Mouse (Mus musculus): ENCODE data around the gene Map2k5. TPM values are rescaled to one million over a fixed set of nuclear protein-coding genes. Genes with fewer than 3 reads are reported as not detected.
A peak's percentile ranks its signal among the peaks of the same experiment; 100 is the strongest.

Map2k5 gene
- polyA plus RNA-seq, 1 experiment from 2014 or later = 22.8 TPM

- H3K27me3 ChIP-seq (replicated peaks; ENCODE audit: control insufficient read depth, insufficient read depth, low read length) = no peaks in the 10 kb centered on the region
- 64% methylated on average over 7 of the region's 7 CpGs for WGBS
- no peak overlapping the region for H3K9ac ChIP-seq (ENCODE audit: low read depth, low read length)
- ATAC-seq = no peak
- H3K36me3 ChIP-seq (ENCODE audit: control insufficient read depth, insufficient read depth, low read length) = 0 out of 2 replicates have a peak, but pooled peaks cover 5% of the 10 kb centered on the region
- no peak overlapping the region for H3K4me2 ChIP-seq (ENCODE audit: low read depth, low read length)
- H3K9me3 ChIP-seq (ENCODE audit: control insufficient read depth, low read length) = no peaks in the 10 kb centered on the region
- no peak overlapping the region for H3K4me3 ChIP-seq (ENCODE audit: low read length)
- H3K27ac ChIP-seq (ENCODE audit: low read length) = no peak overlapping the region
- H3K4me1 ChIP-seq (ENCODE audit: control insufficient read depth, insufficient read depth, low read length) = no peaks in the 10 kb centered on the region
Observed at GRCm38 (mm10) chr9:63219851-63220250, 157.9 kb downstream of the Map2k5 start.

GRCm38 (mm10) chr9:63215031-63215430 is 162.7 kb downstream of the Map2k5 start:
- no peak overlapping the region for H3K9ac ChIP-seq (ENCODE audit: low read depth, low read length)
- H3K36me3 ChIP-seq (ENCODE audit: control insufficient read depth, insufficient read depth, low read length) = no peaks in the 10 kb centered on the region
- 91% methylated on average over 2 of the region's 2 CpGs for WGBS
- no peak overlapping the region for H3K27ac ChIP-seq (ENCODE audit: low read length)
- ATAC-seq = no peak
- H3K9me3 ChIP-seq (ENCODE audit: control insufficient read depth, low read length) = no peaks in the 10 kb centered on the region
- H3K4me3 ChIP-seq (ENCODE audit: low read length) = no peak overlapping the region
- H3K4me2 ChIP-seq (ENCODE audit: low read depth, low read length) = no peak overlapping the region
- H3K4me1 ChIP-seq (ENCODE audit: control insufficient read depth, insufficient read depth, low read length) = no peaks in the 10 kb centered on the region
- no peaks in the 10 kb centered on the region for H3K27me3 ChIP-seq (replicated peaks; ENCODE audit: control insufficient read depth, insufficient read depth, low read length)

GRCm38 (mm10) chr9:63206769-63207276 is 170.9 kb downstream of the Map2k5 start:
- WGBS = 88% methylated on average over 15 of the region's 15 CpGs
- Histone ChIP-seq H3K27me3 (replicated peaks; ENCODE audit: control insufficient read depth, insufficient read depth, low read length) (no peaks in the 10 kb centered on the region), H3K4me1 (ENCODE audit: control insufficient read depth, insufficient read depth, low read length) (no peaks in the 10 kb centered on the region), H3K36me3 (ENCODE audit: control insufficient read depth, insufficient read depth, low read length) (no peaks in the 10 kb centered on the region), H3K9me3 (ENCODE audit: control insufficient read depth, low read length) (no peaks in the 10 kb centered on the region), H3K4me3 (ENCODE audit: low read length) (no peak overlapping the region), H3K27ac (ENCODE audit: low read length) (no peak overlapping the region), H3K4me2 (ENCODE audit: low read depth, low read length) (no peak overlapping the region), H3K9ac (ENCODE audit: low read depth, low read length) (no peak overlapping the region)
- ATAC-seq = no peak

- ATAC-seq = no peak
- Histone ChIP-seq H3K36me3 (ENCODE audit: control insufficient read depth, insufficient read depth, low read length) (no peaks in the 10 kb centered on the region), H3K4me1 (ENCODE audit: control insufficient read depth, insufficient read depth, low read length) (no peaks in the 10 kb centered on the region), H3K27ac (ENCODE audit: low read length) (no peak overlapping the region), H3K4me3 (ENCODE audit: low read length) (no peak overlapping the region), H3K4me2 (ENCODE audit: low read depth, low read length) (no peak overlapping the region), H3K9ac (ENCODE audit: low read depth, low read length) (no peak overlapping the region), H3K9me3 (ENCODE audit: control insufficient read depth, low read length) (no peaks in the 10 kb centered on the region), H3K27me3 (replicated peaks; ENCODE audit: control insufficient read depth, insufficient read depth, low read length) (no peaks in the 10 kb centered on the region)
- WGBS = 68% methylated on average over 3 of the region's 3 CpGs
Observed at GRCm38 (mm10) chr9:63203461-63203860, 174.2 kb downstream of the Map2k5 start.

- Histone ChIP-seq H3K27me3 (replicated peaks; ENCODE audit: control insufficient read depth, insufficient read depth, low read length) (no peaks in the 10 kb centered on the region), H3K4me1 (ENCODE audit: control insufficient read depth, insufficient read depth, low read length) (no peaks in the 10 kb centered on the region), H3K27ac (ENCODE audit: low read length) (peak overlapping the region; percentile 36), H3K4me2 (ENCODE audit: low read depth, low read length) (no peak overlapping the region), H3K36me3 (ENCODE audit: control insufficient read depth, insufficient read depth, low read length) (no peaks in the 10 kb centered on the region), H3K9ac (ENCODE audit: low read depth, low read length) (no peak overlapping the region), H3K9me3 (ENCODE audit: control insufficient read depth, low read length) (no peaks in the 10 kb centered on the region), H3K4me3 (ENCODE audit: low read length) (no peak overlapping the region)
- WGBS = 79% methylated on average over 15 of the region's 15 CpGs
- peak; percentile 87 for ATAC-seq
Observed at GRCm38 (mm10) chr9:63201376-63202323, 176.1 kb downstream of the Map2k5 start.

DNA sequence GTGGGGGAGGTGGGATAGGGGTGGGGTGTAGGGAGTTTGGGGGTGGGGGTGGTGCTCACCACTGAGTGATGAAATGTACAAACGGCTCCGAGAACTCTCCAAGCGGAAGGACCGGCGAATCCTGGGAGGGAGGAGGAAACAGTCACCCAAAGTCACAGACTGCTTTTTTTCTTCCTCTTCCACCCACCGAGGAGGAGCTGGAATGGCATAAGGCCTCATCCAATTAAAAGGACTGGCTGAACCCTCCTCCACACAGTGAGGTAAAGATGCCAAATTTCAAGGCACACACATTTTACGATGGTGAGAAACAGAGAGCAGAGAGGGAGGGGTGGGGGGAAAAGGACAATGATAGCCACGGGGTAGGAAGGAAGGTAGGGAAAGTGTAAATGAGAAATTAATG is 180.4 kb downstream of the Map2k5 start:
- H3K9ac ChIP-seq (ENCODE audit: low read depth, low read length) = no peak overlapping the region
- H3K36me3 ChIP-seq (ENCODE audit: control insufficient read depth, insufficient read depth, low read length) = no peaks in the 10 kb centered on the region
- H3K4me2 ChIP-seq (ENCODE audit: low read depth, low read length) = 0 out of 2 replicates have a peak overlapping the region, but pooled peaks have one; percentile 5
- H3K4me3 ChIP-seq (ENCODE audit: low read length) = no peak overlapping the region
- ATAC-seq = no peak
- no peaks in the 10 kb centered on the region for H3K27me3 ChIP-seq (replicated peaks; ENCODE audit: control insufficient read depth, insufficient read depth, low read length)
- H3K4me1 ChIP-seq (ENCODE audit: control insufficient read depth, insufficient read depth, low read length) = peaks cover 3% of the 10 kb centered on the region
- no peaks in the 10 kb centered on the region for H3K9me3 ChIP-seq (ENCODE audit: control insufficient read depth, low read length)
- WGBS = 15% methylated on average over 8 of the region's 8 CpGs
- H3K27ac ChIP-seq (ENCODE audit: low read length) = no peak overlapping the region

DNA sequence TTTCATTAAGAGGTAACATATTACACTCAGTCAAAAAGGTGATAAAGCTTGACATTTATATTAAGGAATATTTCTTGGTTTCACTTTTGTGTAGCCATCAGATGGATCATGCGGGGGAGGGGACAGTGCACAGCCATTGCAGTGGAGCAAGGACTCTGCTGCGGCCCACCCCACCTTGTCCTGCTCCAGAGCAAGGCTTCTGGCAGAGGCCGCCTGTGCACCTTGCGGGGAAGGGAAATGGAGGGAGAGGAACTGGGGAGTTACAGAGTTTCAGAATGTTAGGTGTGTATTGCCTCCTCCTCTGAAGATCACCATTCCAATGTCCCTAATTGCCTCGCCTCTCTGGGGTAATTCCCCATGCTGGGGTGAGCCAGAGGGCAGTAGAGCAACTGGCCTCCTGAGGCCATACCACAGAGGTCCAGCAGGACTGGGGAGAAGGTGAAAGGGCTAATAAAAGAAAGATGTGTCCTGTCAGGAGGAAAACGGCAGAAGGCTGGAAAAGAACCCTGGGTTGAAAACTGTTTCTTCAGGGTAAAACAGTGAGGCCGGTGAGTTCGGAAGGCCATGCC is 181.5 kb downstream of the Map2k5 start:
- no peaks in the 10 kb centered on the region for H3K27me3 ChIP-seq (replicated peaks; ENCODE audit: control insufficient read depth, insufficient read depth, low read length)
- no peak overlapping the region for H3K9ac ChIP-seq (ENCODE audit: low read depth, low read length)
- no peaks in the 10 kb centered on the region for H3K36me3 ChIP-seq (ENCODE audit: control insufficient read depth, insufficient read depth, low read length)
- H3K4me2 ChIP-seq (ENCODE audit: low read depth, low read length) = no peak overlapping the region
- no peak; the same call in 1 of the 2 replicates for ATAC-seq
- H3K27ac ChIP-seq (ENCODE audit: low read length) = no peak overlapping the region
- H3K4me1 ChIP-seq (ENCODE audit: control insufficient read depth, insufficient read depth, low read length) = peaks cover 3% of the 10 kb centered on the region
- H3K4me3 ChIP-seq (ENCODE audit: low read length) = no peak overlapping the region
- WGBS = 66% methylated on average over 8 of the region's 8 CpGs
- no peaks in the 10 kb centered on the region for H3K9me3 ChIP-seq (ENCODE audit: control insufficient read depth, low read length)

GRCm38 (mm10) chr9:63195523-63195922 is 182.2 kb downstream of the Map2k5 start:
- Histone ChIP-seq H3K9me3 (ENCODE audit: control insufficient read depth, low read length) (no peaks in the 10 kb centered on the region), H3K27me3 (replicated peaks; ENCODE audit: control insufficient read depth, insufficient read depth, low read length) (no peaks in the 10 kb centered on the region), H3K4me1 (ENCODE audit: control insufficient read depth, insufficient read depth, low read length) (peaks cover 3% of the 10 kb centered on the region), H3K4me3 (ENCODE audit: low read length) (no peak overlapping the region), H3K27ac (ENCODE audit: low read length) (no peak overlapping the region), H3K4me2 (ENCODE audit: low read depth, low read length) (no peak overlapping the region), H3K9ac (ENCODE audit: low read depth, low read length) (no peak overlapping the region), H3K36me3 (ENCODE audit: control insufficient read depth, insufficient read depth, low read length) (no peaks in the 10 kb centered on the region)
- ATAC-seq = no peak
- WGBS = 61% methylated on average over 4 of the region's 4 CpGs

GRCm38 (mm10) chr9:63194791-63195190 is 182.9 kb downstream of the Map2k5 start:
- Histone ChIP-seq H3K36me3 (ENCODE audit: control insufficient read depth, insufficient read depth, low read length) (no peaks in the 10 kb centered on the region), H3K4me2 (ENCODE audit: low read depth, low read length) (no peak overlapping the region), H3K9me3 (ENCODE audit: control insufficient read depth, low read length) (no peaks in the 10 kb centered on the region), H3K27ac (ENCODE audit: low read length) (no peak overlapping the region), H3K27me3 (replicated peaks; ENCODE audit: control insufficient read depth, insufficient read depth, low read length) (no peaks in the 10 kb centered on the region), H3K9ac (ENCODE audit: low read depth, low read length) (no peak overlapping the region), H3K4me1 (ENCODE audit: control insufficient read depth, insufficient read depth, low read length) (peaks cover 3% of the 10 kb centered on the region), H3K4me3 (ENCODE audit: low read length) (no peak overlapping the region)
- 69% methylated on average over 9 of the region's 9 CpGs for WGBS
- no peak for ATAC-seq
